Mouse (Mus musculus): ENCODE measurements around the gene Pik3cb. TPM values are rescaled to one million over a fixed set of nuclear protein-coding genes. Genes with fewer than 3 reads are reported as not detected.

The Pik3cb gene
- polyA plus RNA-seq, 1 experiment from 2014 or later, result 2.1 TPM

- Histone ChIP-seq H3K9me3 (replicated peaks) (no peaks in the 10 kb centered on the region), H3K4me2 (no peak overlapping the region), H3K9ac (no peak overlapping the region), H3K27ac (replicated peaks) (no peak overlapping the region), H3K27me3 (no peaks in the 10 kb centered on the region), H3K36me3 (replicated peaks) (peaks cover 60% of the 10 kb centered on the region), H3K4me1 (replicated peaks) (no peaks in the 10 kb centered on the region), H3K4me3 (replicated peaks) (no peak overlapping the region)
- WGBS (ENCODE audit: insufficient replicate concordance), result 86% methylated on average over 8 of the region's 8 CpGs
- ATAC-seq (ENCODE audit: insufficient read depth), result no peak
These were observed 95.7 kb downstream of the Pik3cb start for GRCm38 (mm10) chr9:99044761-99045160.

- WGBS (ENCODE audit: insufficient replicate concordance), result 78% methylated on average over 4 of the region's 4 CpGs
- no peak for ATAC-seq (ENCODE audit: insufficient read depth)
- H3K4me1 ChIP-seq (replicated peaks), result no peaks in the 10 kb centered on the region
- no peaks in the 10 kb centered on the region for H3K9me3 ChIP-seq (replicated peaks)
- H3K27me3 ChIP-seq, result no peaks in the 10 kb centered on the region
- peaks cover 74% of the 10 kb centered on the region for H3K36me3 ChIP-seq (replicated peaks)
- H3K4me2 ChIP-seq, result no peak overlapping the region
- no peak overlapping the region for H3K9ac ChIP-seq
- H3K4me3 ChIP-seq (replicated peaks), result no peak overlapping the region
- no peak overlapping the region for H3K27ac ChIP-seq (replicated peaks)
These were observed 97.8 kb downstream of the Pik3cb start for GRCm38 (mm10) chr9:99042641-99043040.

DNA sequence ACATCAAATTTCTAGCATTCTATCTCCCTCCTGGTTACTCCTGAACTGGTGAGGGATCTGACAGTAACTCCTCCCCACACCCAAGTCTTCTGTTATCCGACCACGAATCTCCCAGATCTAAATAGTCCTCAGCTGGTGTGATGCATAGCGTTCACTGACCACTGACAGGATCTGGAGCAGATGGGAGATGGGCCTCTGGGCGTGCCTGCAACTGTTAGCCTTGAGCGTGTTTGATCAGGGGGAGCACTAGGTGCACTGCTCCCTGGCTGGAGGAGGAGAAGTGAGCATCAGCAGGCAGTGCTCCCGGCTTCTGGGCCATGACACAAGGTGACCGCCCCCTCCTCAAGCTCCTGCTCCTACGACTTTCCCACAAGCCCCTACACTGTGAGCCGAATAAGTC, 98.4 kb downstream of the Pik3cb start:
- no peak overlapping the region for H3K4me2 ChIP-seq
- WGBS (ENCODE audit: insufficient replicate concordance), result 75% methylated on average over 9 of the region's 9 CpGs
- ATAC-seq (ENCODE audit: insufficient read depth), result no peak
- no peak overlapping the region for H3K4me3 ChIP-seq (replicated peaks)
- H3K9me3 ChIP-seq (replicated peaks), result no peaks in the 10 kb centered on the region
- no peak overlapping the region for H3K9ac ChIP-seq
- 0 out of 2 replicates have a peak, but pooled peaks cover 3% of the 10 kb centered on the region for H3K4me1 ChIP-seq (replicated peaks)
- H3K36me3 ChIP-seq (replicated peaks), result peaks cover 76% of the 10 kb centered on the region
- no peak overlapping the region for H3K27ac ChIP-seq (replicated peaks)
- H3K27me3 ChIP-seq, result no peaks in the 10 kb centered on the region

DNA sequence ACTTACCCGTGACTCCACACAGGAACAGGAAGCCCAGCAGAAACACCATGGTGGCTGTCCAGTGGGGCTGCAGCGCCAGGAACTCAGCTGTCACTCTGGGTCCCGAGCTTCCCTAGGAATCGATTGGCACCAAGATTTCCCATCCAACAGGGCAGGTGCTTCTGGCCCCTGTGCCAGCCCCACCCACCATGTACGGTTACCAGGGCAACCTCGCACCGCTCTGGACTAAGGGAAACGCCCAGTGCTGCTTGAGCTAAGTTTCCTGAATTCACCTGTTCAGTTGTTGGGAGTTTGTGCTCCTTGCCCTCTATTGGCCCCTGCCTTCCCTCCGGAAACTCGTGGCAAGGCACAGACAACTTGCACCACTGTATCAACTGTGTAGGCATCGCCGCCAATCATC, 104.8 kb downstream of the Pik3cb start, which contains the start of gene Gm1123:
TSS of gene Gm1123 (minus strand) at position 141 of the 400 bp plus-strand sequence.
- Histone ChIP-seq H3K9ac (no peak within 1 kb of the TSS), H3K9me3 (replicated peaks) (no peaks in the 10 kb centered on the region), H3K4me2 (no peak within 1 kb of the TSS), H3K4me1 (replicated peaks) (0 out of 2 replicates have a peak, but pooled peaks cover 3% of the 10 kb centered on the region), H3K27me3 (no peaks in the 10 kb centered on the region), H3K27ac (replicated peaks) (no peak within 1 kb of the TSS), H3K36me3 (replicated peaks) (peaks cover 23% of the 10 kb centered on the region), H3K4me3 (replicated peaks) (no peak within 1 kb of the TSS)
- 78% methylated on average over 12 of the region's 12 CpGs for WGBS (ENCODE audit: insufficient replicate concordance)
- ATAC-seq (ENCODE audit: insufficient read depth), result no peak

DNA sequence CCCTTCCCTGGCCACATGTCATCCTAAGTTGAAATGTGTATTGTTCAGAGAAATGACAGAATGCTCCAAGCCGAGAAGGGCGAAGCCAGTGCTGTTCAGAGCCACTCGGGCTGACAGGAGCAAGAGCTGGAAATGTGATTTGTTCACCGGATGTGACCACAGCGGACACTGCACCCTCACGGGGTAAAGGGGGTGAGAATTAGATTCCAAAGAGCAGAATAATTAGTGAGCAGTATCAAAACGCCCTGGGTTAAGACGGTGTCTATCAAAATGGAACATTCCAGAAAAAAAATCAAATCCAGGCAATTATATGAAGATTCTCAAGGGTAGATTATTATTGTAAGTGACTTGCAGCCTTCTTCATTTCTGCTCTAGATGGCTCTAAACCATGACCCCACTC, 106.3 kb downstream of the Pik3cb start:
- H3K4me1 ChIP-seq (replicated peaks), result 0 out of 2 replicates have a peak, but pooled peaks cover 3% of the 10 kb centered on the region
- peaks cover 10% of the 10 kb centered on the region for H3K36me3 ChIP-seq (replicated peaks)
- no peaks in the 10 kb centered on the region for H3K9me3 ChIP-seq (replicated peaks)
- H3K27me3 ChIP-seq, result no peaks in the 10 kb centered on the region
- no peak for ATAC-seq (ENCODE audit: insufficient read depth)
- H3K4me3 ChIP-seq (replicated peaks), result no peak overlapping the region
- 74% methylated on average over 8 of the region's 8 CpGs for WGBS (ENCODE audit: insufficient replicate concordance)
- no peak overlapping the region for H3K4me2 ChIP-seq
- H3K9ac ChIP-seq, result no peak overlapping the region
- no peak overlapping the region for H3K27ac ChIP-seq (replicated peaks)

GRCm38 (mm10) chr9:99032031-99032430, 108.4 kb downstream of the Pik3cb start:
- ATAC-seq (ENCODE audit: insufficient read depth), result no peak
- H3K36me3 ChIP-seq (replicated peaks), result no peaks in the 10 kb centered on the region; the same call in 1 of the 2 replicates
- no peak overlapping the region for H3K27ac ChIP-seq (replicated peaks)
- no peak overlapping the region for H3K9ac ChIP-seq
- H3K9me3 ChIP-seq (replicated peaks), result no peaks in the 10 kb centered on the region
- WGBS (ENCODE audit: insufficient replicate concordance), result 76% methylated on average over 8 of the region's 8 CpGs
- no peaks in the 10 kb centered on the region for H3K4me1 ChIP-seq (replicated peaks)
- H3K4me2 ChIP-seq, result no peak overlapping the region
- H3K27me3 ChIP-seq, result no peaks in the 10 kb centered on the region
- no peak overlapping the region for H3K4me3 ChIP-seq (replicated peaks)

- 58% methylated on average over 4 of the region's 4 CpGs for WGBS (ENCODE audit: insufficient replicate concordance)
- Histone ChIP-seq H3K9ac (no peak overlapping the region), H3K4me3 (replicated peaks) (no peak overlapping the region), H3K36me3 (replicated peaks) (no peaks in the 10 kb centered on the region), H3K9me3 (replicated peaks) (no peaks in the 10 kb centered on the region), H3K4me1 (replicated peaks) (no peaks in the 10 kb centered on the region), H3K27ac (replicated peaks) (no peak overlapping the region), H3K27me3 (no peaks in the 10 kb centered on the region), H3K4me2 (no peak overlapping the region)
- ATAC-seq (ENCODE audit: insufficient read depth), result no peak
These were observed 118.7 kb downstream of the Pik3cb start for GRCm38 (mm10) chr9:99021751-99022150.

DNA sequence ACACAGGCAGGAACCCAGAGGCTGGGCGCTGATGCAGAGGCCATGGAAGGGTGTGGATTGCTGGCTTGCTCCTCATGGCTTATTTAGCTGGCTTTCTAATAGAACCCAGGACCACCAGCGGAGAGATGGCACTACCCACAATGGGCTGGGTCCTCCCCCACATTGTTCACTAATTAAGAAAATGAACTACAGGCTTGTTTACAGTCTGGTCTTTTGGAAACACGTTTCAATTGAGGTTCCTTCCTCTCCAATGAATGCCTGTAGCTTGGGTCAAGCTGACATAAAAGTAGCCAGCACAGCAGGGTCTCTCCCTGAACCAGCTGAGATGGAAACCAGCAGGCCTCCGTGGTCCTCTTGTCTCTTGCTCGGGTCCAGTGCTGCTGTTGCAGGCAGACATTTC, 119.3 kb downstream of the Pik3cb start:
- WGBS (ENCODE audit: insufficient replicate concordance), result 38% methylated on average over 5 of the region's 5 CpGs
- Histone ChIP-seq H3K4me2 (no peak overlapping the region), H3K36me3 (replicated peaks) (no peaks in the 10 kb centered on the region), H3K27me3 (no peaks in the 10 kb centered on the region), H3K27ac (replicated peaks) (no peak overlapping the region), H3K9me3 (replicated peaks) (no peaks in the 10 kb centered on the region), H3K4me1 (replicated peaks) (no peaks in the 10 kb centered on the region), H3K9ac (no peak overlapping the region), H3K4me3 (replicated peaks) (no peak overlapping the region)
- no peak for ATAC-seq (ENCODE audit: insufficient read depth)

GRCm38 (mm10) chr9:99017679-99018078, 122.7 kb downstream of the Pik3cb start:
- no peaks in the 10 kb centered on the region for H3K9me3 ChIP-seq (replicated peaks)
- 67% methylated on average over 6 of the region's 6 CpGs for WGBS (ENCODE audit: insufficient replicate concordance)
- no peak overlapping the region for H3K27ac ChIP-seq (replicated peaks)
- no peak for ATAC-seq (ENCODE audit: insufficient read depth)
- no peak overlapping the region for H3K4me3 ChIP-seq (replicated peaks)
- no peaks in the 10 kb centered on the region for H3K36me3 ChIP-seq (replicated peaks)
- H3K27me3 ChIP-seq, result no peaks in the 10 kb centered on the region
- H3K4me2 ChIP-seq, result no peak overlapping the region
- no peaks in the 10 kb centered on the region for H3K4me1 ChIP-seq (replicated peaks)
- no peak overlapping the region for H3K9ac ChIP-seq

- H3K4me2 ChIP-seq, result no peak overlapping the region
- 53% methylated on average over 3 of the region's 3 CpGs for WGBS (ENCODE audit: insufficient replicate concordance)
- H3K9ac ChIP-seq, result no peak overlapping the region
- no peaks in the 10 kb centered on the region for H3K4me1 ChIP-seq (replicated peaks)
- no peak overlapping the region for H3K4me3 ChIP-seq (replicated peaks)
- no peaks in the 10 kb centered on the region for H3K36me3 ChIP-seq (replicated peaks)
- no peaks in the 10 kb centered on the region for H3K27me3 ChIP-seq
- no peak overlapping the region for H3K27ac ChIP-seq (replicated peaks)
- no peaks in the 10 kb centered on the region for H3K9me3 ChIP-seq (replicated peaks)
- no peak for ATAC-seq (ENCODE audit: insufficient read depth)
These were observed 123.7 kb downstream of the Pik3cb start for GRCm38 (mm10) chr9:99016759-99017158.

DNA sequence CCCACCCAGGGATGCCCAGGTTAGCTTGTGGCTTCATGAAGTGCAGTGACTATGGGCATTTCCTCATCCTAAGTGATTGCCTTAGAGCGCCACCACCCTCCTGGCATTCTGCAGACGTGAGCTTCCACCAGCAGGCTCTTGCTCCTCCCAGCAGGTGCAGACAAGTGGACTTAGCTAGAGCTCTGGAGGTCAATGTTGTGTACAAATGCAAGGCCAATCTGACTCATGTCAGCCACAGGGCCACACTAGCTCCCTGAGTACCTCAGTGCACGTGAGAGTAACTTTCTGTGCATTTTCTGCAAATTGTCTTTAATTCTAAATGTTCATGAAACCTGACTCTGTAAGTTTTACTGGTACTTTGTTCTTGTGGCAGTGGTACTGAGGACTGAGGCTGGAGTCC, 124.1 kb downstream of the Pik3cb start:
- Histone ChIP-seq H3K27ac (replicated peaks) (no peak overlapping the region), H3K36me3 (replicated peaks) (no peaks in the 10 kb centered on the region), H3K27me3 (no peaks in the 10 kb centered on the region), H3K9ac (no peak overlapping the region), H3K4me1 (replicated peaks) (no peaks in the 10 kb centered on the region), H3K4me2 (no peak overlapping the region), H3K9me3 (replicated peaks) (no peaks in the 10 kb centered on the region), H3K4me3 (replicated peaks) (no peak overlapping the region)
- WGBS (ENCODE audit: insufficient replicate concordance), result 38% methylated on average over 3 of the region's 3 CpGs
- ATAC-seq (ENCODE audit: insufficient read depth), result no peak

GRCm38 (mm10) chr9:99009898-99010199, 130.6 kb downstream of the Pik3cb start:
- no peak for ATAC-seq (ENCODE audit: insufficient read depth)
- Histone ChIP-seq H3K4me1 (replicated peaks) (no peaks in the 10 kb centered on the region), H3K9me3 (replicated peaks) (no peaks in the 10 kb centered on the region), H3K9ac (no peak overlapping the region), H3K4me3 (replicated peaks) (no peak overlapping the region), H3K27me3 (no peaks in the 10 kb centered on the region), H3K36me3 (replicated peaks) (no peaks in the 10 kb centered on the region), H3K27ac (replicated peaks) (no peak overlapping the region), H3K4me2 (no peak overlapping the region)
- 79% methylated on average over 3 of the region's 3 CpGs for WGBS (ENCODE audit: insufficient replicate concordance)

All from liver, embryonic 15.5 days (tissue).